Mouse (Mus musculus) v-Abl transformed pro-B cells (cell line): ENCODE data around the gene Dock4.

Source experiments
- in situ Hi-C, 2 experiments: fragments of 400-800 bp; cut with MboI; formaldehyde crosslinking; loops; one replicate each; pipeline ENCODE4 v1.15.1; 2025; ENCODE audit not compliant: unreplicated experiment in 2 of 2

Gene Dock4

DNA sequence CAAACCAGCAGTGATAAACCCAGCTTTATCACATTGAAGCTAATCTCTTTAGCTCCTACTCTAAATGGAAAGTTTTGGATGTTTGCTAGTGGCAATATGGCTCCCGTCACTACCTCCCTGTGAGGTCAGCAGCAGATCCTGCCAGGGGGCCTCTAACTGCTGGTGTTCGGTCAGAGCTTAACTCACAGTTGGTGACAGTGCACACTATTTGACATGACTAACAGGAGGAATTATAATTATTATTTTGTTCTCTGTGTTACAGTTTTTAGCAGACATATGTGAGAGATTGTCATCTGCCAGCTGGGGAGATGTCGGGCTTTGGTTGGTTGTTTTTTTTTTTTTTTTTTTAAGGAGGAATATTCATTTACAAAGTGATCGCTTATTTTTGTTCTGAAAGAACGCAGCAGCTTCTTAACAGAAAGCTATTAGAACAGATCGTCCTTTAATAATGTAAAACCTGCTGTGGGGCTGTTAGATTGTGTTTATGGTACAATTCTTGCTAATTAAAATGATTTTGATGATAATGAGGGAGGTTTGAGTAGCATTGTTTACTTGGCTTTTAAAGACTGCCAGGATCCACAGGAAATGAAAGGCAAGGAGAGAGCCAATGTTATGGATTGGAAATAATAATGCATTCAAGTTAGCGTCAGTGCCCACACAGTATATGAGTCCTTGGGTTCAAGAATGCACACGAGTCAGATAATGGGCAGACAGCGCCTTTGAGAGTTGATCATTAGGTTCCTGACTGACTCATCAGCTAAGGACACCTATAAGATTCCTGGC, 352.0 kb downstream of the Dock4 start:
- in situ Hi-C loops = no loop called here

- in situ Hi-C loops = no loop called here
Observed at GRCm38 (mm10) chr12:40798344-40799017, 352.7 kb downstream of the Dock4 start.

- in situ Hi-C loops = loop anchor here (10.0 to 25.0 kb wide), 2 partner anchors 264 to 347 kb away; no protein-coding TSS in a partner anchor
Observed at GRCm38 (mm10) chr12:40801456-40801855, 355.7 kb downstream of the Dock4 start.

DNA sequence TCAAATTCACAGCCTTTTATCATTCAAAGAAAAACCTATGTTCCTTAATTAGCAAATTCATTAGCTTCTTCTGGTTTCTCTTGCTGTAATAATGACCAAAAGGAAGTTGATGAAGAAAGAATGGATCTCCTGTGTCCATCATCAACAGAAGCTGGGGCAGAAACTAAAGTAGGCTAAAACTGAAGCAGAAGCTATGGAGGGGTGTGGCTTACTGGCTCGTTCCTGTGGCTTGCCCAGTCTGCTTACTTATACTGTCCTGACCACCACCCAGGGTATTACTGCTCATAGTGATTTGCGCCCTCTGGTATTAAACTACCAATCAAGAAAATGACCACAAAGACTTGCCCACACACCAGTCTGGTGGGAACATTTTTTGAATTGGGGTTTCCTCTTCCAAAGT, 359.5 kb downstream of the Dock4 start:
- in situ Hi-C loops = loop anchor here (10.0 to 25.0 kb wide), 2 partner anchors 268 to 350 kb away; no protein-coding TSS in a partner anchor

DNA sequence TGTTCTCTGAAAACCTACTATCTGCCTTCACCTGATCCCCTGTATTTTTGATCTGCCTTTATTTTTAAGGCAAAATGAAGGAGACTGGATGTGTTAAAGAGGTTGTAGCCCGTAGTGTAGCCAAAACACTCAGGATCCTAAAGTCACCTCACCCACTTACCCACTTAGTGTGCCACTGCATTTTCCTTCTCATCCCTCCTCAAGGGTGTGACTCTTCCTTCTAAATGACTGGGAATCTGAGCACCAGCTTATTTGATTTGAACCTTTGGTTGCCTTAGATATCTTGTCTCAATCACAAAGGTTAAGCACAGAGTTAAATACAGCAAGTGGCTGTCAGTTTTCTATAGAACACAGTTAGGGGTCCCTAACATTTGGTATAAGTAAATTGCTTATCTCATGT, 362.2 kb downstream of the Dock4 start:
- in situ Hi-C loops = loop anchor here (10.0 to 25.0 kb wide), 2 partner anchors 271 to 353 kb away; no protein-coding TSS in a partner anchor

- in situ Hi-C loops = loop anchor here in 1 of 2 experiments (5.0 to 25.0 kb wide), 3 partner anchors 131 to 479 kb away; no protein-coding TSS in a partner anchor
Observed at GRCm38 (mm10) chr12:40813474-40813873, 367.7 kb downstream of the Dock4 start.

DNA sequence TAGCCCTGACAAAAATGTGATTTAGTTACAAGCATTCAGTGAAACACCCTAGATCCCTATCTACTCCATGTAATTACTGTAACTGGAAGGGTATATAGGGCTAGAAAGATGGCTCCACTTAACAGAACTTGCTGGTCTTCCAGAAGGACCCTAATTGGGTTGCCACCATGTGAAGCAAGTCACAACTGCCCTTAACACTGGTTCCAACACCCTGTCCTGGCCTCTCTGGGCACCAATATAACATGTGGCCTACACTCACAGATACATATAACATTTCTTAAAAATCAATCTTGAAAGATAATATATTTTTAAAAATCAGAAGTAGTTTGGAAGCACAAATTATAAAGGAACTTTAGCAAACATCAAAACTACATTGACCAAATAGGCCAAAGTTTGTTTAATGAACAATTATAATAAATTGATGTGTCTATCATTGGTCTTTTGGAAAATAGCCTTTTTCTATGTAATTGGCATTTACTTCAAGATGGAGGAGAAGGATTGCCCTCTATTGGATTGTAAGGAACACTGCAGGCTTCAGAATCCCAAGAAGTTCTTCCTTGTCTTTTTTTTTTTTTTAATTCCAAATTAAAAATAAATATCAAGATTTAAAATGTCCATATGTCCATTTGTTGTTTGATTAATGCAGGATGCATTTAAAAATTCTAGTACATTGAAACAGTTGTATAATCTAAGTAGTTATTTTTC, 369.1 kb downstream of the Dock4 start:
- in situ Hi-C loops = loop anchor here in 1 of 2 experiments (5.0 to 25.0 kb wide), 3 partner anchors 133 to 480 kb away; no protein-coding TSS in a partner anchor

- in situ Hi-C loops = loop anchor here in 1 of 2 experiments (10.0 to 25.0 kb wide), 2 partner anchors 281 to 483 kb away; no protein-coding TSS in a partner anchor
Observed at GRCm38 (mm10) chr12:40818046-40818708, 372.4 kb downstream of the Dock4 start.

DNA sequence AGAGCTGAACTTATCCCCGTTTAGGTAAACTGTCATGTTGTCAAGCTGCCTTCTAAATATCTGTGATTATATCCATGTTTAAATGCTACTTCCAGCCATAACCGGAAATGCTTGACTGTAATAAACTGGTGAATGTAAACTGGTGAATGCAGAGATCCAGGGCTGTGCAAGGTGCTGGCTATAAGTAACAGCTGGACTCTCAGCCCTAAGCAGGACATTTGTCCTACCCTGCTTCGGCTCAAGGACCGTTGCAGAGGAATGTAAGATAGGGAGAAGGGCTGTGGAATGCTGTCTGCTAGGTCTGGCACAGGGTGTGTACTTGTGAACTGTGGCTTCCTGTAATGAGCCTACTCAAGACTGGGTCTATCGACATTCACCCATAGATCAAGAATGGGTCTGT, 377.9 kb downstream of the Dock4 start:
- in situ Hi-C loops = loop anchor here (10.0 to 25.0 kb wide), 2 partner anchors 286 to 729 kb away; no protein-coding TSS in a partner anchor

GRCm38 (mm10) chr12:40824251-40824650, 378.5 kb downstream of the Dock4 start:
- in situ Hi-C loops = loop anchor here (10.0 to 25.0 kb wide), 2 partner anchors 287 to 729 kb away; no protein-coding TSS in a partner anchor

DNA sequence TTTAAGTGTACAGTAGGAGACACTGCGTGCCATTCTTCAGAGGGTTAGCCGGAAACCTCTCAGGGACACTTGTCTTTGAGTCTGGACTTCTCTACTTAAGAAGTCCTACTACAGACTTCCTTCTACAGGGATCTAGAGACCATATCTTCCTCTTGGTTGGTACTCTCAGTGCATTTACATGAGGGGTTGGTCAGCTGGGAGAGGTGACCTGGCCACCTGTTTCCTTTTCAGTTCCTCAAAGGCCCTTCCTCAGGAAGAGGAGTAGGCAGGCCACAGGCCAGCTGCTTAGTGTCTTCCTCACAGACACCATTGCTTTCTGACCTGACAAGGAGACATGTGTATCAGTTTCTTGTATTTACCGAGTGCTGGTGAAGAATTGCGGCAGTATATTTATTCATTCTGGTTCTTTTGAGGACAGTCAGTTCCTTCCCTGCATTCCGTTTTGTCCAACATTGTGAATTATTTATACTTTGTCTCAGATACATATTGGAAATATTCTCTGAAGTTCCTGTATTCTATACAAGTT, 380.2 kb downstream of the Dock4 start:
- in situ Hi-C loops = loop anchor here (5.0 to 10.0 kb wide), 7 partner anchors 384 to 1324 kb away; no protein-coding TSS in a partner anchor

- in situ Hi-C loops = loop anchor here (5.0 to 10.0 kb wide), 7 partner anchors 384 to 1324 kb away; no protein-coding TSS in a partner anchor
Observed at GRCm38 (mm10) chr12:40826491-40826890, 380.7 kb downstream of the Dock4 start.

DNA sequence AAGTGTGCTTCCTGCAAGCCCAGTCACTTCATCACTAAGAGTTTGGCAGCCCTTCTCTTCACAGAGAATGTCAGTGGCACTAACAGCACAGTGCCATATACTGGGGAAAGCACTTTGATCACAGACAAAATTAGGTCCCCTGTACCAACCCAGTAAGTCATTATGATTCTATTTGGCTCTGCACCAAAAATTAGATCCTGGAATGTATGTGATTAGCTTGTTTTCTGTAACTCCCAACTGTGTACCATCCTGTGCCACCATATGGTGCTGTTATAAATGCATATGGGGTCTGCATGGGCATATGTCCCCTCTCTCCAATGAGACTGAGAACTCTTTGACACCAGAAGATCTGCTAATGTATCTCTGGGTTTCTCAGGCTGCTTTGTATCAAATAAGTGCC, 382.3 kb downstream of the Dock4 start:
- in situ Hi-C loops = loop anchor here (5.0 to 10.0 kb wide), 7 partner anchors 386 to 1326 kb away; no protein-coding TSS in a partner anchor

DNA sequence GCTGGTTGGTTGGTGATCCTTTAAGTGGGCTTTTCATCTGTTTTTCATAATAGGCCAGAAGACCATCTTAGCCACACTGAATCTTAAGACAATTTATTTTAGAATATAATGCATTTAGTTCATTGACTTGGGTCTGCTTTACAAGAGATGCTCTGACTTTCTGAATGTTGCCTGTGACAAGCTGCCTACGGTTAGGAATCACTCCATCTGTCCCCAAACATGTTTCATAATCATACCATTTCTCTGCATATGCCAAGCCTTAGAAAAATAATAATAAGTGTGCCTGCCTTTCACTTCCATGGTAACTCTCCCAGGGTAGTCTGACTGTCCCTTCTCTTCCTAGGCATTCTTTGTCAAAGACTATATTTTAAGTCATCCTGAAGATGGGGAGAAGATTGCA, 383.5 kb downstream of the Dock4 start:
- in situ Hi-C loops = loop anchor here (5.0 to 10.0 kb wide), 7 partner anchors 387 to 1327 kb away; no protein-coding TSS in a partner anchor

- in situ Hi-C loops = loop anchor here in 1 of 2 experiments (5.0 kb wide), 1 partner anchor 575 kb away; no protein-coding TSS in a partner anchor
Observed at GRCm38 (mm10) chr12:40832157-40832556, 386.4 kb downstream of the Dock4 start.

GRCm38 (mm10) chr12:40836924-40837323, 391.2 kb downstream of the Dock4 start:
- in situ Hi-C loops = loop anchor here in 1 of 2 experiments (5.0 kb wide), 1 partner anchor 845 kb away; no protein-coding TSS in a partner anchor

DNA sequence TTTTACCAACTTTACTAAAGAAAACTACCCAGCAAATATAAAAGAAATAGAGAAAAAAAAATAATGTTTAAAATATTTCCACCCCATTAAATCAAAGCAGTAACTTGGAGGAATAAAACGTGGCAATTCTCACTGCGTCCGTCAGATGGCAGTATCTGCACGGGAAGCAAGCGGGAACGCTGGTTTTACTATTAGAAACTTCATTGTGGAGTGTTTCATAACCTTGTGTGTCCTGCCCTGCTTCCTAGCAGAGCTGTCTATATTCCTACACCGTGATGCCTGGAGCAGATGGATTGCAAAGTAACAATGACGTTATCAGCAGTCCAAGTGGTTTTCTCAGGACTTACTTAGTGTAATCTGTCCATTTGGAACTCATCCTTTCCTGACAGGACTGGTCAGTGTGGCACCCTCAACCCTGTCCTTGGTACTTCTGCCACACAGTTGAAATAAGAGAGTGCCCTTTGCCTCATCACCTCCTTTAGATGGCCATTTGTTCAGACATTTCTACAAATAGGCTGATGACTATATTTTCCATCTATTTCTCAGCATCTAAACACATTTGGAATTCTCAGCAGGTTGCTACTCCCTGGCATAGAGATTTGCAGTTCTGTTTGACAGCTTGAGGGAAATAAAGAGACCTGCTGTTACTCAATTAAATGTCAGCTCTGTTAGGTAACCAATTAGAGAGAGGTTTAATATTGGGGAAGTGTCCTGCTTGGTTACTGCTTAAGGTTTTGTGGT, 392.0 kb downstream of the Dock4 start:
- in situ Hi-C loops = loop anchor here in 1 of 2 experiments (5.0 kb wide), 1 partner anchor 845 kb away; no protein-coding TSS in a partner anchor

- in situ Hi-C loops = loop anchor here in 1 of 2 experiments (5.0 kb wide), 1 partner anchor 844 kb away; no protein-coding TSS in a partner anchor
Observed at GRCm38 (mm10) chr12:40838338-40838695, 392.6 kb downstream of the Dock4 start.
